Mouse (Mus musculus): ENCODE data around the gene Foxc2. TPM values are rescaled to one million over a fixed set of nuclear protein-coding genes. Genes with fewer than 3 reads are reported as not detected.

Gene Foxc2
- polyA plus RNA-seq, 1 experiment: not detected

- no peak overlapping the region for H3K4me3 ChIP-seq (replicated peaks; ENCODE audit: control insufficient read depth, low read depth, low read length)
- no peak for TF ChIP-seq POLR2A (IDR thresholded peaks at IDR 0.05; ENCODE audit: borderline replicate concordance, control insufficient read depth, low read depth, low read length)
- TF ChIP-seq CTCF (IDR thresholded peaks at IDR 0.05; ENCODE audit: control insufficient read depth, insufficient read depth, low read length): no peak
- WGBS: 26% methylated on average over 1 of the region's 1 CpGs
- no peak overlapping the region for H3K27ac ChIP-seq (ENCODE audit: control insufficient read depth, insufficient read depth, low read depth, low read length, poor library complexity)
- no peaks in the 10 kb centered on the region for H3K4me1 ChIP-seq (ENCODE audit: control insufficient read depth, insufficient read depth, low read length)
Observed at GRCm38 (mm10) chr8:121090716-121091115, 25.3 kb upstream of the Foxc2 start.

- Histone ChIP-seq H3K4me3 (replicated peaks; ENCODE audit: control insufficient read depth, low read depth, low read length) (no peak overlapping the region), H3K27ac (ENCODE audit: control insufficient read depth, insufficient read depth, low read depth, low read length, poor library complexity) (no peak overlapping the region), H3K4me1 (ENCODE audit: control insufficient read depth, insufficient read depth, low read length) (no peaks in the 10 kb centered on the region)
- WGBS: 20% methylated on average over 6 of the region's 6 CpGs
- no peak for TF ChIP-seq POLR2A (IDR thresholded peaks at IDR 0.05; ENCODE audit: borderline replicate concordance, control insufficient read depth, low read depth, low read length)
- no peak for TF ChIP-seq CTCF (IDR thresholded peaks at IDR 0.05; ENCODE audit: control insufficient read depth, insufficient read depth, low read length)
Observed at GRCm38 (mm10) chr8:121092141-121092540, 23.8 kb upstream of the Foxc2 start.

GRCm38 (mm10) chr8:121092627-121093026 lies 23.3 kb upstream of the Foxc2 start:
- H3K4me1 ChIP-seq (ENCODE audit: control insufficient read depth, insufficient read depth, low read length): no peaks in the 10 kb centered on the region
- no peak overlapping the region for H3K4me3 ChIP-seq (replicated peaks; ENCODE audit: control insufficient read depth, low read depth, low read length)
- H3K27ac ChIP-seq (ENCODE audit: control insufficient read depth, insufficient read depth, low read depth, low read length, poor library complexity): no peak overlapping the region
- TF ChIP-seq POLR2A (IDR thresholded peaks at IDR 0.05; ENCODE audit: borderline replicate concordance, control insufficient read depth, low read depth, low read length): no peak
- peak; percentile 80 for TF ChIP-seq CTCF (IDR thresholded peaks at IDR 0.05; ENCODE audit: control insufficient read depth, insufficient read depth, low read length)
- WGBS: 2% methylated on average over 16 of the region's 16 CpGs

GRCm38 (mm10) chr8:121093496-121093895 lies 22.5 kb upstream of the Foxc2 start:
- TF ChIP-seq POLR2A (IDR thresholded peaks at IDR 0.05; ENCODE audit: borderline replicate concordance, control insufficient read depth, low read depth, low read length): no peak
- no peak for TF ChIP-seq CTCF (IDR thresholded peaks at IDR 0.05; ENCODE audit: control insufficient read depth, insufficient read depth, low read length)
- H3K4me1 ChIP-seq (ENCODE audit: control insufficient read depth, insufficient read depth, low read length): no peaks in the 10 kb centered on the region
- no peak overlapping the region for H3K27ac ChIP-seq (ENCODE audit: control insufficient read depth, insufficient read depth, low read depth, low read length, poor library complexity)
- WGBS: 53% methylated on average over 6 of the region's 6 CpGs
- no peak overlapping the region for H3K4me3 ChIP-seq (replicated peaks; ENCODE audit: control insufficient read depth, low read depth, low read length)

- H3K27ac ChIP-seq (ENCODE audit: control insufficient read depth, insufficient read depth, low read depth, low read length, poor library complexity): no peak overlapping the region
- H3K4me3 ChIP-seq (replicated peaks; ENCODE audit: control insufficient read depth, low read depth, low read length): no peak overlapping the region
- TF ChIP-seq CTCF (IDR thresholded peaks at IDR 0.05; ENCODE audit: control insufficient read depth, insufficient read depth, low read length) (peak; percentile 93), POLR2A (IDR thresholded peaks at IDR 0.05; ENCODE audit: borderline replicate concordance, control insufficient read depth, low read depth, low read length) (no peak)
- WGBS: 61% methylated on average over 17 of the region's 17 CpGs
- peaks cover 1% of the 10 kb centered on the region; the same call in 1 of the 2 replicates for H3K4me1 ChIP-seq (ENCODE audit: control insufficient read depth, insufficient read depth, low read length)
Observed at GRCm38 (mm10) chr8:121104049-121104818, 11.7 kb upstream of the Foxc2 start.

GRCm38 (mm10) chr8:121107668-121108656 lies 8.0 kb upstream of the Foxc2 start, which contains the start of gene Mthfsd:
TSS of gene Mthfsd (minus strand) at chr8:121108392.
- 1% methylated on average over 75 of the region's 75 CpGs for WGBS
- Histone ChIP-seq H3K27ac (ENCODE audit: control insufficient read depth, insufficient read depth, low read depth, low read length, poor library complexity) (peak within 1 kb of the TSS; percentile 45), H3K4me3 (replicated peaks; ENCODE audit: control insufficient read depth, low read depth, low read length) (peak within 1 kb of the TSS; percentile 93), H3K4me1 (ENCODE audit: control insufficient read depth, insufficient read depth, low read length) (peaks cover 3% of the 10 kb centered on the region; the same call in 1 of the 2 replicates)
- peak; percentile 78 for TF ChIP-seq POLR2A (IDR thresholded peaks at IDR 0.05; ENCODE audit: borderline replicate concordance, control insufficient read depth, low read depth, low read length)
- TF ChIP-seq CTCF (IDR thresholded peaks at IDR 0.05; ENCODE audit: control insufficient read depth, insufficient read depth, low read length): peak; percentile 22; the same call in 1 of the 2 replicates

GRCm38 (mm10) chr8:121108657-121109056 lies 7.3 kb upstream of the Foxc2 start:
- peaks cover 3% of the 10 kb centered on the region; the same call in 1 of the 2 replicates for H3K4me1 ChIP-seq (ENCODE audit: control insufficient read depth, insufficient read depth, low read length)
- no peak overlapping the region for H3K27ac ChIP-seq (ENCODE audit: control insufficient read depth, insufficient read depth, low read depth, low read length, poor library complexity)
- no peak for TF ChIP-seq CTCF (IDR thresholded peaks at IDR 0.05; ENCODE audit: control insufficient read depth, insufficient read depth, low read length)
- TF ChIP-seq POLR2A (IDR thresholded peaks at IDR 0.05; ENCODE audit: borderline replicate concordance, control insufficient read depth, low read depth, low read length): no peak
- H3K4me3 ChIP-seq (replicated peaks; ENCODE audit: control insufficient read depth, low read depth, low read length): peak overlapping the region; percentile 93
- 7% methylated on average over 5 of the region's 5 CpGs for WGBS

Measured in bone marrow, adult 2 months (tissue).